Mouse (Mus musculus) G1E (cell line): ENCODE measurements around the gene Naa40.

ENCODE experiments used
- CTCF ChIP-seq: IDR thresholded peaks from 2 replicates; pipeline ENCODE4 v1.5.1; 2012; ENCODE audit warnings: low read depth, low read length, inconsistent platforms, mixed read lengths
- GATA1 ChIP-seq: IDR thresholded peaks from 2 replicates; pipeline ENCODE4 v1.6.1; 2012; ENCODE audit warnings: borderline replicate concordance, low read length, inconsistent platforms, mixed read lengths
- GATA2 ChIP-seq: IDR thresholded peaks from 2 replicates; pipeline ENCODE4 v1.6.1; 2012; ENCODE audit warnings: low read depth, low read length, inconsistent platforms, borderline replicate concordance
- POLR2AphosphoS5 ChIP-seq: IDR thresholded peaks from 2 replicates; pipeline ENCODE4 v1.6.1; 2012; ENCODE audit warnings: low read depth, low read length, inconsistent platforms; ENCODE audit not compliant: insufficient replicate concordance
- TAL1 ChIP-seq: conservative IDR thresholded peaks from 2 replicates; pipeline ENCODE4 v1.6.1; 2012; ENCODE audit warnings: low read depth, low read length, inconsistent platforms, mixed read lengths

- TF ChIP-seq CTCF (no peak), TAL1 (no peak), POLR2AphosphoS5 (no peak), GATA1 (no peak), GATA2 (no peak)
These were observed 4.2 kb downstream of the Naa40 start for GRCm38 (mm10) chr19:7236742-7237141.
